Mouse (Mus musculus) cerebellum, postnatal 4 days (tissue): ENCODE measurements around the gene Nexn.
"Not testable (repeated sequence)": the region's sequence is repeated elsewhere in the genome, so short reads cannot be mapped to it uniquely, and the experiment has no call there.

Experiments
- DNase-seq, 2 experiments: peaks; one replicate each; pipeline ENCODE4 v3.0.0; 2022; ENCODE audit warnings: low spot score in 2 of 2, mixed read lengths in 1 of 2

Gene Nexn

GRCm38 (mm10) chr3:152197246-152197645, 68.9 kb downstream of the Nexn start:
- not testable (repeated sequence) for DNase-seq

GRCm38 (mm10) chr3:152193635-152194097, 72.5 kb downstream of the Nexn start:
- DNase-seq = peak; percentile 39 to 61

- no peak for DNase-seq
Measured at GRCm38 (mm10) chr3:152193177-152193576, 73.0 kb downstream of the Nexn start.

- DNase-seq = no peak
Measured at GRCm38 (mm10) chr3:152192238-152192931, 73.8 kb downstream of the Nexn start.

GRCm38 (mm10) chr3:152191791-152192237, 74.3 kb downstream of the Nexn start:
- DNase-seq = no peak

GRCm38 (mm10) chr3:152190679-152191477, 75.3 kb downstream of the Nexn start:
- DNase-seq = no peak

GRCm38 (mm10) chr3:152189306-152189705, 76.8 kb downstream of the Nexn start:
- DNase-seq = no peak
